Mouse (Mus musculus): Measurements from ENCODE around the gene Slc6a21.

DNA sequence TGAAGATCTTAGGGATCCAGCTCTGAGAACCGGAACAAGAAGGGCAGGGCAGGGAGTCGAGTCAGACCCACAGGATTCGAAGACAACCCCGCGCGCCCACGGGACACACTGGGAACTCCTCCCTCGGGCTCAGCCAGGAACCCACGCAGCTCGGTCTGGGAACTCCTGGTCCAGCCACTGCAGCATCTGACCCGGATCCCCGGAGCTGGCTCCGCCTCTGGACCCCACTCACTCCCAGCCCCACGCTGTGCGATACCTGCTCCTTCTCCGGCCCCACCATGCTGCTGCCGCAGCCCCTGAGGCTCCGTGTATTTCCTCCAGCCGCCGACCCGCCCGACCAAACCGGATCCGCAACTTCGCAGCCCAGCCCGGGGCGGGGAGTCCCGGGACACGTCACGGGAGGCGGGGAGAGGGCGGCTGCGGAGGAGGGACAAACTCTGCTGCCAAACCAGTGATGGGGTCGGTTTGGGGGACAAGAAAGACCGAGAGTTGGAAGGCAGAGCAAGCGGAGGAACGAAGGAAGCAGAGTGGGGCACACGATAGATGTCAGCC, 56.2 kb downstream of the Slc6a21 start, which contains the start of gene Trpm4:
- TF ChIP-seq CTCF (conservative IDR thresholded peaks at IDR 0.05; ENCODE audit: low read length) (no peak), NANOG (IDR thresholded peaks at IDR 0.05; ENCODE audit: borderline replicate concordance, low read length) (no peak)
